Mouse (Mus musculus): ENCODE measurements at regions not wholly inside any gene's neighbourhood (a gene's known extent, or its start where the extent isn't known, plus 50 kb on each side); places are given as distances from the start of the nearest gene placed in this dataset.

- TF ChIP-seq POLR2A (IDR thresholded peaks at IDR 0.05; ENCODE audit: borderline replicate concordance, extremely low read depth, insufficient read depth, insufficient read length, poor library complexity, severe bottlenecking) (no peak), CTCF (IDR thresholded peaks at IDR 0.05; ENCODE audit: borderline replicate concordance, extremely low read depth, insufficient read depth, insufficient read length) (no peak)
Observed at GRCm38 (mm10) chr7:53522195-53522917, 1312.9 kb upstream of the Luzp2 start.

Measured in brain, embryonic 14.5 days (tissue).